Mouse (Mus musculus) thymus, postnatal 36 days (tissue): ENCODE results near the gene Zfp90.

Source experiments
- DNase-seq, 2 experiments: peaks; one replicate each; pipeline ENCODE4 v3.0.0; 2022; ENCODE audit warnings: mixed read lengths in 2 of 2

Gene Zfp90

DNA sequence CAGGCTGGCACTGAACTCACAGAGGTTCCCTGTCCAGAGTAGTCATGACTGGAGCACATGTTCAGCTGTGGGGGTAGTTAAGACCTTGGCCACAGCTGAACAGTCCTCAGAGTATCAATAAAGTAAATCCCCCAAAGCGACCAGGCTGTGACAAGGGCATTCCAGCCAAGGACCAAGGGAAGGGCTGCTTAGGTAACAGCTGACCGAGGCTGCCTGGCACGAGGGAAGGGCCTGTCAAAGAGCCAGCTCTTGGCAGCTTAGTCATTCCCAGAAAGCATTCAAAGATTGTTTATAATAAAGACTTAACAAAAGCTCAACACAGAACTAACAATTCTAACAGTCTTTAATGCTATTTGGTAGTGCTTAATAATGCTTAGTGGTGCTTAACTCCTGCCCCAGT is 22.7 kb downstream of the Zfp90 start:
- DNase-seq, result no peak

DNA sequence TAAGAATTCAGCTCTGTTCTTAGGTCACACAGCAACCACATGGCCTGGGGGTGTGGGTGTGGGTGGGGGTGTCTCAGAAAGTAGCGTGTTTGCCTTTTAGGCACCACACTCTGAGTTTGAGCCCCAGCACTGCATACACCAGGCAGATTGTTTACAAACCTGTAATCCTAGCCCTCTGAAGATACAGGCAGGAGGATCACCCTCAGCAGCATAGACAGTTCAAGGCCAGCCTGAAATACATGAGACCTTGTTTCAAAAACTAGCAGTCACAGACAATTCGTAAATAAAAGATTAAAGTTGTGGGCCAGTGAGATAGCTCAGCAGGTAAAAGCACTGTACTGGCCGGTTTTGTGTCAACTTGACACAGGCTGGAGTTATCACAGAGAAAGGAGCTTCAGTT is 25.0 kb downstream of the Zfp90 start:
- DNase-seq, result no peak

DNA sequence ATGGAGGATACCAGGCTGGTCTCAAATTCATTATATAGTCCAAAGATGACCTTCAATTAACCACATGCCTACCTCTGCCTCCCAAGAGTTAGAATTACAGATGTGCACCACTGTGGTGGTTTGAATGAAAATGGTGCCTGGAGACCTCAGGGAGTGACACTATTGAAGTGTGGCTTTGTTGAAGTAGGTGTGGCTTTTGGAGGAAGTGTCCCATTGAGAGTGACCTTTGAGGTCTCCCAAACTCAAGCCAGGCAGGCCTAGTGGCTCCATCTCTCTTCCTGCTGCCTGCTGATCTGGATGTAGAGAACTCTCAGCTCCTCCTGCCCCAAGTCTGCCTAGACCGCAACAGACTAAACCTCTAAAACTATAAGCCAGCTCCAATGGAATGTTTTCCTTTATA is 27.6 kb downstream of the Zfp90 start:
- DNase-seq, result no peak

DNA sequence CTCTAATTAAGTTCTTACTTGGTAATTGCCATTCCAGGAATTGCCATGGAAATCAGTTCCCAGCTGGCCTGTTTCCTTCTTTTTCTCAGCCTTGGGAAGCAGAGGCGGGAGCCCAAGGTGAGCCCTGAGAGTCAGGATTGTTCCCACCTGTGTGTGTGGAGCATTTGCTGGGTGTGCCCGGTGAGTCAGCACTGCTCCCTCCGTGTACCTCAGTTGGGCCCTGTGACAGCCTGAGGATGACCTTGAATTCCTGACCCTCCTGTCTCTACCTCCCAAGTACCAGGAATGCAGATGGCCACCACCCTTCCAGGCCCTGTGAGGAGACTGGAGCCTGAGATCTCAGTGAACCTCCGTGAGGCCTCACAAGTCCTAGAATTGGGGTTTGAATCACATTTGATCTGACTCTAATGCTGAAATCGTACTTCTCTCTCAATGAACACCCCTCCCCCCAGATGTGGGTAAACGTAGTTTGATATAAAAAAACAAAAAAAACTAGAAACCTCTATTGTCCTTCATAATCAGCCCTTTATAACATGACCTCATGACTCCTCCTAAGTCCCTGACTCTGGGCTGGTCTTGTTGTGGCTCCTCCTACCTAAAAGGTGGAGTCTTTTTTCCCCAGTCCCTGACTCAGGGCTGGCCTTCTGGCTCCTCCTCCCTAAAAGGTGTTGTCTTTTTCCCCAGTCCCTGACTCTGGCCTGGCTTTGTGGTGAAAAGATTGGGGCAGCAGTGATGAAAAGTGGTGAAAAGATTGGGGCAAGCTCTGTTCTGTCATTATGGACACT is 36.4 kb downstream of the Zfp90 start:
- no peak for DNase-seq

DNA sequence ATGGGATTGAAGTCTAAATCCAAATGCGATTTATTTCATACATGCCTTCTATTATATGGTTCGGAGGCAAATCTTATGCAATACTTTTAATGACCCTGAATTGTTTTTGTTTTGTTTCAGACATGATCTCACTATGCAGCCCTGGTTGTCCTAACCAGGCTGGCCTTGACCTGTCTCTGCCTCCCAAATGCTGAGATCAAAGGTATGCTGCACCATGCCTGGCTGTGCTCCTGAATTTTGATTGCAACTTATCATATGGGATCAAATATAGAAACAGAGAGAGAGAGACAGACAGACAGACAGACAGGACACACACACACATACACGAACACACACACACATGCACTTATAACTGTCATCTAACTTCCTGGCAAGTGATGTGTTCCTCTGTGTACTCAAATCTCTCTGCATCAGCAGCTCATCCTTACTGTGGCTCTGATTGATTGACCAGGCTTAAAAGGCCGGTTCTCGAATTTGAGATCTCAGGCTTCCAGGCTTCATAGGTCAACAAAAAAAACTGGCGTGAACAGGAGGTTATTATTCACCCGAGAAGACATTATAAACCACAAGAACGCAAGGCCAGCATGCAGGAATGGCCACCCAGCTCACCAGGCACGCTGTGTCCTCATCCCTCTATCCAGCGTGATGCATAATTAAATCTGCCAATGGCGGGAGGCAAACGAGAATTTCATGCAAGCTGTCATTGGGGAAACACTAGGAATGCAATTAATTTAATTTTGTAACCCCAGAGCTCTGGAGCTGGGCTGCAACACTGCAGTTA is 37.8 kb downstream of the Zfp90 start:
- no peak for DNase-seq

DNA sequence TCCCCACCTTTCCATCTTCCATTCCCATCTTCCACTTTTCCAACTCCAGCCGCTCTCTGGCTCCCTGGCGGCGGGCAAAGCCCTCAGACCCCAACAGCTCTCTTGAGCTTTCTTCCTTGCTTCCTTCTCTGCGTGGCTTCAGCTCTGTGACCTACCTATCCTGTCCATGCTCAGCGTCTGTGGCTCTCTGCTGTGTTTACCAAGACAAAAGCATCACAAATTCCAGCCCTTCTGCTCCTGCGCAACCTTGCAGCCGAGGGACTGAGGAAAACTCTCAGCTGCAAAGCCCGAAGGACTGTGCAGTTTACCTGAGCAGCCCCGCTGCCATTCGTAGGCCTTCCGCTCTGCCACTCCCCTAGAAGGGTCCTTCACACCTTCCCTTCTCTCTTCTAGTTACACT is 38.9 kb downstream of the Zfp90 start:
- DNase-seq, result no peak

DNA sequence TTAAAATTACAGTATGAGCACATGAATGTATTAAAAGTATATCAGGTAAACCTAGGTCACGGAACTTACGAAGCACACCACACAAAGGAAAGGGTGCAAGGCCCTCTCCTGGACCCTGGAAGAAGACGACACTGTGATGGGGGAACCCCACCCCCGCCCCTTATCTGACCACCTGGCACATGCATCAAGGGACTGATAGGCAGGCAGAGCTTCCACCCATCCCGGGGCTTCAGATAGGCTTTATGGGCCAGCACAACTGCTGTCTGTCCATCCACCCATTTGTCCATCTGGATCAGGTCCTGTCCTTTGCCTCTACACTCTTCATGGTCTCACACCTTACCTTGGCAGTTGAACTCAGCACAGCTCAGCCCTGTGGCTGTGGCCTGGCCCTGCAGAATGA is 47.0 kb downstream of the Zfp90 start:
- no peak for DNase-seq

DNA sequence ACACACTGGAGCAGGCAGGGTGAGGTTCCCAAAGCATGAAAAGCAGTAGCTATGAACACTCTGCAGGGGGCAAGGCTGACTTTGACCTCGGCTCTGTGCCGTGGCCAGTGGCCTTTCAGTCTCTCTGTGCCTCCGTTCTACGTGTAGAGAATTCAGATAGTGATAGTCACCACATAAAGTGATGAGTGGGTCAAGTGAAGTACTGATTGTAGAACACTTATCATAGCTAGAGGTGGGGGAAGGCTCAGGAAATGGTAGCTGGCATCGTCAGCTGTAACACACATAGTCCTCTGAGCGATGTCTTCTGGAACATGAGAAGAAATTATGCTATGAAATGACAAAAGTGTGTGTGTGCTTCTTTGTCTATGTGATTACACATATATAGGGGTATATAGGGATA is 48.7 kb downstream of the Zfp90 start:
- DNase-seq, result no peak

DNA sequence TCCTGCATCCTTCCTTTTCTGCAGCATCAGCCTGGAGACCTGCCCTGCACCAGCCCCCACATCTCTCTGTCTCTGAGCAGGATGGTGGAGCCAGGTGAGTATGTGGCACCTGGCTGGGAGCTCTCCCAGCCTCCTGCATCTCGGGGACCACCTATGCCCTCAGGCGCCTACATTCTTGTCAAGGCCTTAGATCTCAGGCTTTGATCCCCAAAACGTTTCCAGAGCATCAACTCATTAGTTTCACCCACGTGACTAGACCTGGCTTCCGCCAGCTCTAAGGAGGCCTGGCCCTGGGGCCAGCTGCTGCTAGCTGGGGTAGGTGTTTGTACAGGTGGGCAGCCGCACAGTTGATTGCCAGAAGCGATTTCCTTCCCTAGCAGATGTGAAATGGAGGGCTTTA is 54.4 kb downstream of the Zfp90 start:
- no peak for DNase-seq

DNA sequence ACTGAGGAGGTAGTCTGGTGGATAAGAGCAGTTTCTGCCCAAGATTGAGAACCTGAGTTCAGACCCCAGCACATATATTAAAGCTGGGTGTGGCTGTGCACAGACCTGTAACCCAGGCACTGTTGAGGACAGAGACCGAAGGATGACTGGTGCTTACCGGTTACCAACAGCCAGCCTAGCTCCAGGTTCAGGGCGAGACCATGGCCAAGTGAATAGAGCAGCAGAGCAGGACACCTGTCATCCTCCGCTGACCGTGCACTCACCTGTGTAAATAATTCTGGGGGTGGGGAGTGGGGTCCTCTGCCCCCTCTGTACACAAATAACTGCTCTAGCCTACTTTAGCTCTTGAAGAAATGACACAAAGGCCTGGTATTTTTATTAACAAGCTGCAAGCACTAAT is 58.9 kb downstream of the Zfp90 start:
- no peak for DNase-seq
